Mouse (Mus musculus): Measurements from ENCODE around the gene P2rx4. TPM values are rescaled to one million over a fixed set of nuclear protein-coding genes. Genes with fewer than 3 reads are reported as not detected.

P2rx4 gene
- total RNA-seq, 1 experiment from 2014 or later, result 26.3 TPM

DNA sequence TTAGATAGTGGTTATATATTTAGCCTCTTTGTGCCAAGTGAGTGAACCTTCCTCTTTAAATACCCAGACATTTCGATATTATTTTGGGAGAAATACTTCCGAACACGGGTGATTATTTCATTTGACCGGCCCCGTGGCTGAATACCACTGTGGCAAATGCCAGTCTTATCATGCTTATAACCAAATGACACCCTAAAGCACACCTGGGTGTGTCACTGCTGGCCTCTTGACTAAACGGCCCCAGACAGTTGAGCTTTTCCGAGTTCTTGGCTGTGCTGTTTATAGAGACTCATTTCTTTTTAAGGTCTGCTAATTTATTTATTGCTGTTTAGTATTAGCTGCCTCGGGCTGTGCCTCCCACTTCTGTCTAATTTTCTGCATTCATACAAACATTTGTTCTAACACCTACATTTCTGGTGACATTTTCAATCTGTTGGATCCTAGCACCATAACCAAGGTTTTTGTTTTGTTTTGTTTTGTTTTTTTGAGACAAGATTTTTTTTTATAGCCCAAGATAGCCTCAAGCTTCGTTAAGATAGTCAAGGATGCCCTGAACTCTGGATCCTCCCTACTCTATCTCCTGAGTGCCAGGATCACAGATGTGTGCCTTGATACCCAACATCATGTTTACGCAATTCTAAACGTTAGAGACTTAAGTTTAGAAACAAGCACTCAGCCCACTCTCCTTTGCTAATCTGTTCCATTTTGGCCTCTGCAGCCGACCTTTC lies 7.1 kb upstream of the P2rx4 start:
- ATAC-seq (replicated peaks; ENCODE audit: insufficient number of reproducible peaks, low FRiP score, low TSS enrichment, poor library complexity, severe bottlenecking), result no peak

DNA sequence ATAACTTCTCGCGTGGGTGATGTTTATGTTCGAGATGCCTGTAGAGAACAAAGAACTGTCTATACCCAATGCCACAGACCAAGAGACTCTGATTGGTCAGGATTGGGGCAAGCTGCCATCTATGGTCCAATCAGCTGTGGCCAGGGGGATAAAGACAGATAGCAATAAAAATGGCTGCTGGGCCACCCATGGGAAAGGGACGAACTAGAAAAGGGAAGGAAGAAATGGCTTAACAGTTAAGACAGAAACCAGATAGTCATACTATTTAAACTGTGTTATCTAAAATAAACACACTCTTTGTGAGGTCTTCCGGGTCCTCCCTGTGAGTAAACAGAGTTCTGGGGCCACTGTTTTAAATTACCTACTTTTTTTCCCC lies 6.5 kb upstream of the P2rx4 start:
- ATAC-seq (replicated peaks; ENCODE audit: insufficient number of reproducible peaks, low FRiP score, low TSS enrichment, poor library complexity, severe bottlenecking), result no peak

DNA sequence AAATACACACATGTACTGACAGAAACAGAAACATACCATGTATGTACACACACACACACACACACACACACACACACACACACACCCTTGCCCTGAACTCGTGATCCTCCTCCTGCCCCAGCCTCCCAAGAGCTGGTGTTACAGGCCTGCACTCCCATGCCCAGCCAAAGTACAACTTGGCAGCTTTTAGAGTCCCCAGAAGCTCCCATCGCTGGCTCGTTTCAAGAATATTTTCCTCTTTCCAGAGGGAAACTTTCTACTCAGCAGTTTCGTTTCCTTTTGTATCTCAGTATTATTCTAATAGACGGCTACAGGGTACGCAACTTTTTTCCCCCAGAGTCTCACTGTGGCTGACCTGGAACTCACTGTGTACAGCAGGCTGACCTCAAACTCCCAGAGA lies 5.2 kb upstream of the P2rx4 start:
- no peak for ATAC-seq (replicated peaks; ENCODE audit: insufficient number of reproducible peaks, low FRiP score, low TSS enrichment, poor library complexity, severe bottlenecking)

DNA sequence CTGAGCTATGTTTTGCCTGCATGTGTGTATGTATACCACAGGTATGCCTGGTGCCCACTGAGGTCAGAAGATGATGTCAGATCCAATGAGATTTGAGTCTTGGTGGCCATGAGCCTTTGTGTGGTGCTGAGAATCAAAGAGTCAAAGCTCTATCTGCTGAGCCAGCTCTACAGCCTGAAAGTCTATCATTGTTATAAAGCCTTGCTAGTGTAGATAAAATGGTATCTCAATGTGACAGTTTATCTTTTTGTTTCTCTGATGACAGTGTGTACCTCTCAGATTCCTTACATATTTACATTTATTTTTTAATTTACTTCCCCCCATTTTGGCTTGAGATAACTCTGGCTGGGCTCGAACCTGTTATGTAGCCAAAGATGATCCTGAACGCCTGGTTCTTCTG lies 3.8 kb upstream of the P2rx4 start:
- ATAC-seq (replicated peaks; ENCODE audit: insufficient number of reproducible peaks, low FRiP score, low TSS enrichment, poor library complexity, severe bottlenecking), result no peak

DNA sequence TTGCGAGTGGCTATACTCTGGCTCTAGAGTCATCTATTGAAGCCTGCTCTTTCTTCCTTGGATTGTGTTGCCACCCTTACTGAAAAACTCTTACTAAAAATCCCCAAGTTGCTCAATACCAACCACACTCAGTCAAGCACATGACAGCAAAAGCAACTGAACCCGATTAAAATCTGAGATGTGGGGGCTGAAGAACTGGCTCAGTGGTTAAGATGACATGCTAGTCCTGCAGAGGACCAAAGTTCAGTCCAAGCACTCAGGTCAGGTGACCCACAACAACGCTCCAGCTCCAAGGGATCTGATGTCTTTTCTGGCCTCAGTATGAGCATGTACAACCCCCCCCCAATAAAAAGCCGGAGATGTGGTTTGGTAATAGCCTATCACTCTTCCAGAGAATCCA lies 2.8 kb upstream of the P2rx4 start:
- no peak for ATAC-seq (replicated peaks; ENCODE audit: insufficient number of reproducible peaks, low FRiP score, low TSS enrichment, poor library complexity, severe bottlenecking)

DNA sequence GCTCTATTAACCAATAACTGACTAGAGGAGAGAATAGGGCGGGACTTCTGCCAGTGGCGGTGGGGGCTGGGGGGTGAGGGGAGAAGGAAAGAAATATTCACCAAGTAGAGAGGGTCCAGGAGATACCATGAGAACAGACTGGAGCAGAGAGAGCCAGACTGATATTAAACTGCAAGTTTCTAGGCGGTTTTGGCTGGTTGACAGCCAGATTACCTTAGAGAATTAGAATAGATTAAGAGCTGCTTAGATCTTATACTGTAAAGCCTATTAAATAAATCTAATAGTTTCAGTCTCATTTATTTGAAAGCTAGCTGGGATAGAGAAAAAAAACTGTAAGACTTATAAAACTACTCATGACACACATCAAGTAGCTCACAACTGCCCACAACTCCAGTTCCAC lies 2.2 kb upstream of the P2rx4 start:
- ATAC-seq (replicated peaks; ENCODE audit: insufficient number of reproducible peaks, low FRiP score, low TSS enrichment, poor library complexity, severe bottlenecking), result no peak

DNA sequence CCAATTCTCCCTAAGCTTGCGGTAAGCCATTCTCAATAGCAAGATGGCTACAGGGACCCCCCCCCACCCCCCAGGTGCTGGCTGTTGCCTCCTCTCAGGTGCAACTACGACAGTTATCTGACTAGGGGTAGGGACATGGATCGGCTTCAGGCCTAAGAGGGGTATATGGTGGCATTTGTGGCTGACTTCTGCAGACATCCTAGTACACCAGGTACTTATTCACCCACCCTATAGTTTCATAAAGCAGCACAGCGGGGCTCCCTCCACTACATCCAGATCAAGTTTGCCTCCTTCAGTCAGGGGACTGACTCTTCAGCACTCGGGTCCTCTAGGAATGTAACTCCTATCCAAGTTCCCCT lies 448 bp upstream of the P2rx4 start:
- ATAC-seq (replicated peaks; ENCODE audit: insufficient number of reproducible peaks, low FRiP score, low TSS enrichment, poor library complexity, severe bottlenecking), result no peak; the same call in 1 of the 2 replicates

DNA sequence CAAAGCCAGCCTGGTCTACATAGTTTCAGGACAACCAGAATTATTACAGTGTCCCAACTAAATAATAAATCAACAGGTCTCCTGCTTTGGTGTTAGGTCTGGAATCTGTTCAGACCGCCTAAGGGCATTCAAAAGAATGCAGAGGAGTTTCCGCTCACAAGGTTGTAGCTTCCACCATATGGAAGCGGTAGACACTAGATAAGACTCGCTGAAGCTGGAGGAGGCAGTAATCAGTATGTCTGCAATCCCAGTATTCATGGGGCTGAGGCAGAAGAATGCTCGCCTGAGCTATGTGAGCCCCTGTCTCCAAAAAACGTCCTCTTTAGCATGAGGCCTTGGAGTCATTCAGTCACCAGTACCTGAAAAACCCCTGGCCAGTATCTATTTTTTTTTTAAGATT lies 1.5 kb downstream of the P2rx4 start:
- no peak for ATAC-seq (replicated peaks; ENCODE audit: insufficient number of reproducible peaks, low FRiP score, low TSS enrichment, poor library complexity, severe bottlenecking)

DNA sequence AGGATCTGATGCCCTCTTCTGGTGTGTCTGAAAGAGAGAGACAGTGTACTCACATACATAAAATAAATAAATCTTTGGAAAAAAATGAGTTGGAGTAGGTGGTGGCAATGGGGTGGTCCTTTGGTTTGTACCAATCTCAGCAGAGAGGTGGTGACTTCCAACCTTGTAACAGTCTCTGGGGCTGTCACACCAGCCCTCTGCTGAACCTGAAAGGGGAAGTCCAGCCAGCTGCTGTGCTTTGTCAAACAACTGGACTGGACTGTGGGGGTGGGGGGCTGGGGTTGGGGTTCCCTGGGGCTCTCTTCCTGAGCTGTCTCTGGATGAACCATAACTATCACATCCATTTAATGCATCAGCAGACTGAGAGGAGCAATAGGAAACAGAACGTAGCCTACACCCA lies 8.4 kb downstream of the P2rx4 start:
- no peak for ATAC-seq (replicated peaks; ENCODE audit: insufficient number of reproducible peaks, low FRiP score, low TSS enrichment, poor library complexity, severe bottlenecking)

DNA sequence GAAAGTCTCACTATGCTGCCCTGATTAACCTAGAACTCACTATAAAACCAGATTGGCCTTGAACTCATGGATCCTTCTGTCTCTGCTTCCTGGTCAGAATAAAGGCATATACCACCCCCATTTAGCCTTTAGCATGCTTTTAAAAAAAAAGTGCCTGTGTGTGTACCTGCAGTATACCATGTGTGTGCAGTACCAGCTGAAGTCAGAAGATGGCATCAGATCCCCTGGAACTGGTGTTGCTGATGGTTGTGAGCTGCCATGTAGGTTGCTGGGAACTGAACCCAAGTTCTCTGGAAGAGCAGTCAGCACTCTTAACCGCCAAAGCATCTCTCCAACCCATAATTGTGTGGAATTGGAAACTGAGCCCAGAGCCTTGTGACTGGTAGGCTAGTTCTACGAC lies 9.4 kb downstream of the P2rx4 start:
- ATAC-seq (replicated peaks; ENCODE audit: insufficient number of reproducible peaks, low FRiP score, low TSS enrichment, poor library complexity, severe bottlenecking), result no peak

DNA sequence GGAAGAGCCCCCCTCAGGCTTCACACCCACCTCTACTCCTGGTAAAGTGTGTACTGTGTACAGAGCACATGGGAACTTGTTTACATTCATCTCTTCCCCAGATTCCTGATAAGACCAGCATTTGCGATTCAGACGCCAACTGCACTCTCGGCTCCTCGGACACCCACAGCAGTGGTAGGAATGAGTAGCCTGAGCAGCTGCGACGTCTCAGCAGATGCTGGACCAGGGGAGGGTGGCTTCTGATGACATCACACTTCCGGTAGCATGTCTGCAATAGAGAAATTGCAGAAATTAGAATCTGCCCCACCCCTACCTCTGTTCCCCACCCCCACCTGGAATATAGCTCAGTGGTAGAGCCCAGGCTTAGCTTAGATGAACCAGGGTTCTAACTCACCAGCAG lies 11.1 kb downstream of the P2rx4 start:
- ATAC-seq (replicated peaks; ENCODE audit: insufficient number of reproducible peaks, low FRiP score, low TSS enrichment, poor library complexity, severe bottlenecking), result no peak

DNA sequence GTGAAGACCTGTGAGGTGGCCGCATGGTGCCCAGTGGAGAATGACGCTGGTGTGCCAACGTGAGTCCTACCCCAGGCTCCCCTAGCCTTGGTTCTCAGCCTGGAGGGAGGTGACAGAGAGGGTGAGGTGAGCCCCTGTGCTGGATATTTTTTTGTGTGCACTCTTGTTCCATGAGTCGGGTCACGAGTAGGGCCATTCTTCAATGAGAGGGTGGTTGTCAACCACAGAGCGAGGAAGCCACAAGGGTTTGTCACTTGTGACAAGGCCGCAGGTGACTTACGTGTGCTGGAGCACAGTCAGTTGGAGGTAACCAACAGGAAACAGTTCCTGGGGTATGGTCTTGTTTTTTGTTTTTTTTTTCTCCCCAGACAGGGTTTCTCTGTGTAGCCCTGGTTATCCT lies 11.8 kb downstream of the P2rx4 start:
- no peak; the same call in 1 of the 2 replicates for ATAC-seq (replicated peaks; ENCODE audit: insufficient number of reproducible peaks, low FRiP score, low TSS enrichment, poor library complexity, severe bottlenecking)

DNA sequence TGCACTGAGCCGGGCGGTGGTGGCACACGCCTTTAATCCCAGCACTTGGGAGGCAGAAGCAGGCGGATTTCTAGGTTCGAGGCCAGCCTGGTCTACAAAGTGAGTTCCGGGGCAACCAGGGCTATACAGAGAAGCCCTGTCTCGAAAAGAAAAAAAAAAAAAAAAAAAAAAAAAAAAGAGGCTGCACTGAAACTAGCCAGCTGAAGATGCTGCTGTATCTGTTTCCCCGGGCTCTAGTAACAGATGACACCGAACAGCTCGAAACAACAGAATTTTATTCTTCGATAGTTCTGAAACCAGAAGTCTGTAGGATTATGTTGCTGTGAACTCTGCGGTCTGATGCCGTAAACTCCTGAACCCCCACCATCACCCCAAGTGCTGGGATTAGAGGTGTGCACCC lies 18.1 kb downstream of the P2rx4 start:
- no peak for ATAC-seq (replicated peaks; ENCODE audit: insufficient number of reproducible peaks, low FRiP score, low TSS enrichment, poor library complexity, severe bottlenecking)

DNA sequence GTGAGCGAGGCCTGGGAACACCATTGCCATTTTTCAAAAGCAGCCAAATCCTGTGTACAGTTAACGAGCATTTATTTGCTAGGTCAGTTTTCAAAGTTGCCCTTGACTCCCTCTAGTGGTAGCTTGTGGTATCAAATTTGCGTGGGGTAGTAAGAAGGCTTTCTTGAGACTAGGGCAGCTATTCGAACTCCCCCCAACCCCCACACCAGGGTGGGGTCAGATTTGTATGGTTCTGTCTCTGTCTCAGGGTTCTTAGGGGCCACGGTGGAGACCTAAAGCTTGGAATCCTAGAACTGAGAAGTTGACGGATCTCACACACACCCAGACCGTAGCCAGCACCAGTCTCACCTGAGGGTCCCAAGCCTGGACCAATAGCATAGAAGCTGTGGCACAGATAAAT lies 18.7 kb downstream of the P2rx4 start:
- peak; percentile 42; the same call in 1 of the 2 replicates for ATAC-seq (replicated peaks; ENCODE audit: insufficient number of reproducible peaks, low FRiP score, low TSS enrichment, poor library complexity, severe bottlenecking)

DNA sequence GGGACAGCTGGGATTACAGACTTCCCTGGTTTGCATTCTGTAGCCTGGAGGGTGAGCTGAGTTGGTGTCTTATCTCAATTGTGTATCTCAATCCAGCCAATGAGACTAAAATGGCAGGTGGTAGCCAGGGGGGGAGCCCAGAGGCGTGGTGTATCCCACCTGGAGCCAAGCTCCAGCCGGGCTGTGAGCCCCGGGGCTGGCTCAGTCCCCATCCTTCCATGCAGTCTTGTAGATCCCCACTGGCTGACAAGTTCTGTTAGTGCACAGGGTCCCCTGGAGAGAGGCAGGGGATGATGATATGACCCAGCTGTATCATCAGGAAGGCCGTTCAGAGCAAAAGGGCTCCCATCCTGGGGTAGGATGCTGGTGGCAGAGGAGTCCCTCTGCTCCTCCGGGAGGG lies 19.3 kb downstream of the P2rx4 start:
- no peak for ATAC-seq (replicated peaks; ENCODE audit: insufficient number of reproducible peaks, low FRiP score, low TSS enrichment, poor library complexity, severe bottlenecking)

DNA sequence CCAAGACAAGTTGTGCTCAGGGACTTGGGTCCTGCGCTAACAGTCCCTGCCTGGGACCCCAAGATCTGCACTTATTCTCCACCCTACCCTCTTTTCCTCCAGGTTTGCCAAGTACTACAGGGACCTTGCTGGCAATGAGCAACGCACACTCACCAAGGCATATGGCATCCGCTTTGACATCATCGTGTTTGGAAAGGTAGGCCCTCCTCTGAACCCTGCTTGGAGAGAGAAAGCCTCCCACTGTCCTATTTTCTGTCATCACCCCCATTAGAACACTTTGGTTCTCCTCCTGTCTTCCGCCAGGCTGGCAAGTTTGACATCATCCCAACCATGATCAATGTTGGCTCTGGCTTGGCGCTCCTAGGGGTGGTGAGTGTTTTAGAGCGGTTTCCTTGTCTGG lies 19.8 kb downstream of the P2rx4 start:
- no peak for ATAC-seq (replicated peaks; ENCODE audit: insufficient number of reproducible peaks, low FRiP score, low TSS enrichment, poor library complexity, severe bottlenecking)

DNA sequence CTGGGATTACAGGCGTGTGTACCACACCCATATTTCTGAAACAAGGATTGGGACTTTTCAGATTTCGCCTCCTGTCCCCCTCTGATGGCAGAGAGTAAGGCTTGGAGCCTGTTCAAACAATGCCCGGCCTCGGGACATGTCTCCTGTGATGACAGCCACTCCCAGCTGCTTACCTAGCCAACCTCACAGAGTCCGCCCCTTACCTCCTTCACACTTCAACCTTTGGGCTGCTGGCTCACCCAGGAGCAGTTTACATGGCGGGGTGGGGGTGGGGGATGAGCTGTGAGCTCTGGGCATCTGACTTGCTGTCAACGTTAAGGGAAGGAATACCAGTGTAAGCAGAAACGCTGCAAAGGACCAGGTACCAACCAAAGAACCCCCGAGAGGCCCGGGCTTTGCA lies 23.4 kb downstream of the P2rx4 start:
- no peak for ATAC-seq (replicated peaks; ENCODE audit: insufficient number of reproducible peaks, low FRiP score, low TSS enrichment, poor library complexity, severe bottlenecking)

DNA sequence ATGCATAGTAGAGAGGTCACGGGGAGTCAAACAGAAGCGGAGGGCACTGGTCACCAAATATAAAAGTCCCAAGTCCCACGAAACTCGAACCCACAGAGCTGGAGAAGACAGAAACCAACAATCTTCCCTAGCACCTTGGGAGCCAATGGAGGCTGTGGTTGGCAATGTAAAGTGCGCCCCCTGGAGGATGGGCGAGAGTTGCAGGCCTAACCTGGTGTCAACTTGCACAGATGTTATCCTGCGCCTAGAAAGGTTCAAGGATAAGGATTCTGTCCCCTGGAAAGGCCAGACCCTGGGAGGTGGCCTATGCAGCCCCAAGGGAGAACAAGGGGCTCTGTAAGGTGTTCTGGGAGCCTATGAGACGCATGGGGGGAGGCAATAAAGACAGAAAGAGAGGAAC lies 24.0 kb downstream of the P2rx4 start:
- peak; percentile 52 for ATAC-seq (replicated peaks; ENCODE audit: insufficient number of reproducible peaks, low FRiP score, low TSS enrichment, poor library complexity, severe bottlenecking)

DNA sequence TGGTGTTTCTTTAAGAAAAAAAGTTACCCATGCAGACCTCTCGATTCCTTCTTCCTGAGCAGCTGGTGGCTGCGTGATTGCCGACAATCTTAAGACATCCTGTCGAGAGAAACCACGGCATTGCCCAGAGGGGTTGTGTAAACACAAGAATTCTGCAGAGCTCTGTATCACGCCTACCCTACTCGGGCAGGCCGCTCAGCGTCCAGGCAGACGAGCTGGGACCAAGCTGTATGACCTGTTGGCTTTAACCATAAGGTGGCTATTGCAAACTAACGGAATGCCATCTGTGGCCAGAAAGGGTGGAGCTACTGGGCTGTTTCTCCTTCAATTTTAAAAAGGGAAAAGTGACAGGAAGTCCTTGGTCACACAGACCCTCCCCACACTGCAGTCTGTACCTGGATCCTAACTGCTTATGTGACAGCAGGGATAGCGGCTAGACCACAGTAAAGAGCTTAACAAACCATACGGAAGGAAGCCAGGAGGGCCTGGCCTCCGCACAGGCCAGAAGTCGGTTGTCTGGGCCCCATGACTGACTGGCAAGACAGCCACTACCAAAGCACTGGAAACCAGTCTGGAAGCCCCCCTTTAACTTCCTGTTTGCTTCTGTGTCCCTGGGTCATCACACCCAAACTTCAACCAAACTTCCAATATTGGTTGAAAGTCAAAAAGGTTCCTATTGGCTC lies 24.8 kb downstream of the P2rx4 start:
- no peak for ATAC-seq (replicated peaks; ENCODE audit: insufficient number of reproducible peaks, low FRiP score, low TSS enrichment, poor library complexity, severe bottlenecking)

DNA sequence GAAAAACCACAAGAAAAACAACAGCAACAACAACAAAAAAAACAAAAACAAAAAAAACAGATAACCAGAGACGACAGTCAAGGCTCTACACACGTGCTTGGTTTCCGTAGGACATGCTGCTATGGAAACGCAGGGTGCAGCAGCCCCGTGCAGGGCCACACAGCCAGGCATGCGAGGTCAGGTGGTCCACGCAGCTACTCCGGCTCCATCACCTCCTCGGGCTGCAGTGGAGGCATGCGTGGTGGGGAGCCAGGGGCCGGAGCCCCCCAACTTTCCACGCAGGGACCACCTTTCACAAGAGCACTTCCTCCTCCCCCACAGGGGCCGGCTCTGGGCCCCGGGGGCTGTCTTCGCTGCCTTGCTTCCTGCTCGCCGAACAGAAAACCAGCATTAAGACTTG lies 26.5 kb downstream of the P2rx4 start:
- ATAC-seq (replicated peaks; ENCODE audit: insufficient number of reproducible peaks, low FRiP score, low TSS enrichment, poor library complexity, severe bottlenecking), result no peak

DNA sequence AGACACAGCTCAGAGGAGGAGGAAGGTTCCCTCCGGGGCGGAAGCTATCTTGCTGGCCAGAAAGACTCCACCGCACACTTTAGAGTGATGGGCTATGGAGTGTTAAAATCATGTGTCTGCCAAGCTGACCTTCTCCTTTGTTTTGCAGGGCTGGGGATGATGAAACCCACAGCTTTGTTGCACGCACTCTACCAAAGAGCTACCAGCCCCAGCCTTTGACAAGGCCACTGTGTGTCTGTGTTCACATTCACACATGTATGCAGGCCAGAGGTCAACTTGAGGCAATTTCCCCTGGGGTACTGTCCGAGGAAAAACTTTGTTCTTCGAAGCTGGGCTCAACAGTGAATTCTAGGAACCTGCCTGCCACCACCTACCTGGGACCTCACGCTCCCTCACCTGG lies 28.5 kb downstream of the P2rx4 start:
- ATAC-seq (replicated peaks; ENCODE audit: insufficient number of reproducible peaks, low FRiP score, low TSS enrichment, poor library complexity, severe bottlenecking), result no peak
